Mouse (Mus musculus) liver, embryonic 11.5 days (tissue): ENCODE results near the gene Gpr82. TPM values are rescaled to one million over a fixed set of nuclear protein-coding genes. Genes with fewer than 3 reads are reported as not detected.

Source experiments
- ATAC-seq: fragments of 200-750 bp; cut with Nextera tagmentation; replicated peaks from 2 replicates; pipeline ENCODE4 v1.8.0; 2017; ENCODE audit warnings: moderate number of reproducible peaks, mild to moderate bottlenecking, moderate TSS enrichment, moderate library complexity; ENCODE audit not compliant: low FRiP score
- DNase-seq: peaks from one replicate; pipeline ENCODE4 v3.0.0-alpha.2; 2017; ENCODE audit warnings: low spot score
- H3K27ac ChIP-seq: fragments of 300-500 bp; sonication (generic); 2 replicates; pipeline ENCODE4 v1.5.1; 2014; ENCODE audit warnings: mild to moderate bottlenecking, low read depth, low read length, control low read depth
- H3K27me3 ChIP-seq: fragments of 300-500 bp; sonication (generic); replicated peaks from 2 replicates; pipeline ENCODE4 v1.6.1; 2014; ENCODE audit warnings: low read length, mixed read lengths; ENCODE audit not compliant: control insufficient read depth, insufficient read depth
- H3K36me3 ChIP-seq: fragments of 300-500 bp; sonication (generic); 2 replicates; pipeline ENCODE4 v1.6.1; 2014; ENCODE audit warnings: mild to moderate bottlenecking, low read length, moderate library complexity, mixed read lengths; ENCODE audit not compliant: control insufficient read depth, insufficient read depth
- H3K4me1 ChIP-seq: fragments of 300-500 bp; sonication (generic); replicated peaks from 2 replicates; pipeline ENCODE4 v1.6.1; 2014; ENCODE audit warnings: low read length, mixed read lengths; ENCODE audit not compliant: control insufficient read depth, insufficient read depth
- H3K4me2 ChIP-seq: fragments of 300-500 bp; sonication (generic); 2 replicates; pipeline ENCODE4 v1.6.1; 2014; ENCODE audit warnings: mild to moderate bottlenecking, control low read depth, moderate library complexity
- H3K4me3 ChIP-seq: fragments of 300-500 bp; sonication (generic); 2 replicates; pipeline ENCODE4 v1.5.1; 2014; ENCODE audit warnings: low read depth, low read length, control low read depth
- H3K9ac ChIP-seq: fragments of 300-500 bp; sonication (generic); 2 replicates; pipeline ENCODE4 v1.6.1; 2014; ENCODE audit warnings: low read depth, low read length, control low read depth
- H3K9me3 ChIP-seq: fragments of 300-500 bp; sonication (generic); 2 replicates; pipeline ENCODE4 v1.6.1; 2016; ENCODE audit warnings: low read length, inconsistent platforms, mixed read lengths; ENCODE audit not compliant: control insufficient read depth
- WGBS: fragments of 180-500 bp; shearing (Covaris S2); extraction: QIAGEN DNeasy Blood & Tissue Kit; methylation state at CpG from one replicate; pipeline ENCODE4 v1.1.7; 2014; 5-methylcytosine and 5-hydroxymethylcytosine counted together
- polyA plus RNA-seq: library from polyadenylated mRNA; unstranded; fragments of >200 nt; fragmentation: Nextera tagmentation; extraction: Ambion mirVana; gene quantifications from 2 replicates; pipeline ENCODE4 v1.2.1, GENCODE M21; 2014

Gene Gpr82
- polyA plus RNA-seq, result 0.49 TPM in 1 of 2 replicates, not detected in the other

DNA sequence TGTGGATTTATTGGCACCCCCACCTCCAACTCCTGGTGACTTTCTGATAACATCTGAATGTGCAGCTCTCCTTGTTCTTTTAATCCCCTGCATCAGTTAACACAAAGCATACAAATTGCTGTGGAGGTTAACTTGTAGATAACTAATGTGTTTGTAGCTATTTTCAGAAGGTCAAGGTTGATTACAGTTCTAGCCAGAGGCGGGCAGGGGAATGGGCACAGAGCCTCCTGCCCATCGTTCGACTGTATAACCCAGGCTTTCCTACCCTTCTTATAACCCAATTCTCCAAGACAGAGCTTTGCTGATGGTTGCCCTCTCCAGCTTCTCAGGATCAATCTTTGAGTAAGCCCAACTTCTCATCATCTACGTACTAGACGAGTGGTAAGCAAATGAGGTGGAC, at the start of gene Gpr82:
Gene Gpr82, plus strand, starts transcription at position 301 of the 400 bp plus-strand sequence.
- DNase-seq (no peak), ATAC-seq (no peak)
- Histone ChIP-seq H3K4me2 (no peak within 1 kb of the TSS), H3K27me3 (no peaks in the 10 kb centered on the region), H3K9me3 (no peaks in the 10 kb centered on the region), H3K9ac (no peak within 1 kb of the TSS), H3K4me3 (no peak within 1 kb of the TSS), H3K27ac (no peak within 1 kb of the TSS), H3K36me3 (no peaks in the 10 kb centered on the region), H3K4me1 (no peaks in the 10 kb centered on the region)
- 87% methylated on average over 5 of the region's 5 CpGs for WGBS

DNA sequence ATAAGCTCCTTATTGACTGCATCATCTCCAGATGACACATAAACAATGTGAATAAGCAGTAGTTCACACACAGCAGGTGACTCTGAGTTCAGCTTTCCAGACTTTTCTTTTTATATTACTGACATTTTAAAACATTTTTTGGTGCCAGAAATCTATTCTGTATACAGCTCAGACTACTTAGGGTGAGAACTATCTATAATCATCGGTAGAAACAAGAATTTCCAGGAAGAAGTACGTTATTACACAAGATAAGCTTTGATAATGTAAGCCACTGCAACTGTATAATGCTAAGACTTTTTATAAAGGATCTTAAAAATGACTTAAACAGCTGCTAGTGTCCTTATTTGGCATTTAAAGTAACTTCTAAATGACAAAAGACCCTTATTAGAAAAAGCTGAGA, 49.0 kb upstream of the Gpr82 start:
- Histone ChIP-seq H3K4me3 (no peak overlapping the region), H3K9me3 (no peaks in the 10 kb centered on the region), H3K9ac (no peak overlapping the region), H3K27me3 (no peaks in the 10 kb centered on the region), H3K4me1 (no peaks in the 10 kb centered on the region), H3K36me3 (no peaks in the 10 kb centered on the region), H3K4me2 (no peak overlapping the region), H3K27ac (no peak overlapping the region)
- no peak for DNase-seq
- ATAC-seq, result no peak
- 51% methylated on average over 2 of the region's 2 CpGs for WGBS

DNA sequence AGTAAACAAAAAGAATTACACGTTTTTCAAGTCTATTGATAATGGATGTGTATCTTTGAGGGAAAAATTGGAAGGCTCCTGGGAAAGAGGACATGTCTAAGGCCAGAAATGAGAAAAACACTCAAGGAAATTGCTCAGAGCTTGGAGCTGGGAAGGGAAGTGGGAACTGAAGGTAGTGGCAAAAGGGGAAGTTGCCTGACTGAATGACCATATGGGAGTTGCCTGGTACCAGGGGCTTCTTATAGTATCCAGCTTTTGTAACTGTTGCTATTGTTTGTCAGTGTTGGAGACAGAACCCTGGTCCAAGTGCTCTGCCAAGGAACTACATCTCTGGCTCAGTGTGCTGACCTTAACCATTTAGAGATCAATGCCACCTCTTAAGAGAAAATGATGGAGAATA, 44.4 kb upstream of the Gpr82 start:
- H3K4me2 ChIP-seq, result no peak overlapping the region
- H3K4me3 ChIP-seq, result no peak overlapping the region
- H3K27me3 ChIP-seq, result no peaks in the 10 kb centered on the region
- WGBS, result 38% methylated on average over 1 of the region's 1 CpGs
- ATAC-seq, result no peak
- H3K27ac ChIP-seq, result no peak overlapping the region
- no peaks in the 10 kb centered on the region for H3K9me3 ChIP-seq
- H3K36me3 ChIP-seq, result no peaks in the 10 kb centered on the region
- H3K9ac ChIP-seq, result no peak overlapping the region
- no peak for DNase-seq
- H3K4me1 ChIP-seq, result no peaks in the 10 kb centered on the region

DNA sequence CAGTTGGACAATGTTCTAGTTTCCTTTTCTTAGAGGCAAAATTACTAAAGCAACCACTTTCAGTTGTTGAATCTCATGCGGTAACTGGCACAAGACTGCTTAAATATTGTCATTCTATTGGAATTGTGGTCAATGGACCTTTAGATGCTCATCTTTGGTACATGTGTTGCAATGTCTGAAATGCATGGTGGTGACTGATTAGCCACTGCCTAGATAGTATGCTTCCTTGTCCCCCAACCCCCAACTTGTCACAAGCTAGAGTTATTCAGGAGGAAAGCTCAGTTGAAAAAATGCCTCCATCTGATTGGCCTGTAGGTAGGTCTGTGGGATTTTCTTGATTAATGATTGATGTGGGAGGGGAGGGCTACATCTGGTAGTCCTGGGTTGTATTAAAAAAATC, 43.9 kb upstream of the Gpr82 start:
- 73% methylated on average over 1 of the region's 1 CpGs for WGBS

DNA sequence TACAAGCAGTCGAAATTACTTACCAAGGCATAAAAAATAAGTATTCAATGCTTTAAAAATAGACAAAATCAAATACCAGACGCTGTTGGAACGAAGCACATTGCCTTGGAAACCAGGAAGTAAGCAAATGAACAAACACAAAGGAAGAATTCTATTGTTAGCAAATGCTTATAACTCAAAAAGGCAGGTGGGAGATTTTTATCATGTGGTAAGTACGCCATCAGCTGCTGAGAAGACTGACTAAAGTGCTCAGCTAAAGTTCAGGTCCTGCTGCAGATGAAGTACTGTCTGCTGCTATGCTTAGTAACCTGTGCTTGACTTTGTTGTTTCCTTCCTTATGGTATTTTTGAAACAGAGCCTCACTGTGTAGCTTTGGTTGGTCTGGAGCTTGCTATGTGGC, 42.7 kb upstream of the Gpr82 start:
- ATAC-seq, result no peak
- DNase-seq, result no peak
- H3K4me1 ChIP-seq, result no peaks in the 10 kb centered on the region
- no peak overlapping the region for H3K4me2 ChIP-seq
- H3K4me3 ChIP-seq, result no peak overlapping the region
- H3K27ac ChIP-seq, result no peak overlapping the region
- no peaks in the 10 kb centered on the region for H3K27me3 ChIP-seq
- H3K36me3 ChIP-seq, result no peaks in the 10 kb centered on the region
- no peaks in the 10 kb centered on the region for H3K9me3 ChIP-seq
- no peak overlapping the region for H3K9ac ChIP-seq
- 73% methylated on average over 4 of the region's 4 CpGs for WGBS

More for the DNA sequence above, 43.9 kb upstream of the Gpr82 start:
- Histone ChIP-seq H3K4me3 (no peak overlapping the region), H3K27me3 (no peaks in the 10 kb centered on the region), H3K36me3 (no peaks in the 10 kb centered on the region), H3K4me2 (no peak overlapping the region), H3K9ac (no peak overlapping the region), H3K9me3 (no peaks in the 10 kb centered on the region), H3K4me1 (no peaks in the 10 kb centered on the region), H3K27ac (no peak overlapping the region)
- ATAC-seq (no peak), DNase-seq (no peak)

DNA sequence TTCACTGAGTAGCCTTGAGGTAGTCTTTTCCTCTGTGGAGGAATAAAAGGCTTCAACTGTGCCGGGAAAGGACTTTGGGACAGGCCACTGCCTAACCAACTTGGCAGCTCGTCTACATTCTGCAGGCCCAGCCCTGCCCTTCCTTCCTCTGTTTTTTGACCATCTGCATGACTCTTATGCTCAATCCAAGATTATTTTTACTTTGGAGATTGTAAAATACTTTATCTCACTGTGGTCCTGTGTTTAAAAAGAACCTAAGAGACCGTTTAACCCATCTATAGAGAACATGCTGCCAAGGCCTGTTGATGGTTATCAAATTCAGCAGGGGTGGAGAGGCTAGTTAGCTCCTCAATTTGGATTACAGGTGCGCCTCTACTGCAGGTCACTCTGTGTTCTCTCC, 39.7 kb upstream of the Gpr82 start:
- Histone ChIP-seq H3K9ac (no peak overlapping the region), H3K27me3 (no peaks in the 10 kb centered on the region), H3K4me1 (no peaks in the 10 kb centered on the region), H3K36me3 (no peaks in the 10 kb centered on the region), H3K27ac (no peak overlapping the region), H3K9me3 (no peaks in the 10 kb centered on the region), H3K4me2 (no peak overlapping the region), H3K4me3 (no peak overlapping the region)
- ATAC-seq (no peak), DNase-seq (no peak)
- 75% methylated on average over 4 of the region's 4 CpGs for WGBS

DNA sequence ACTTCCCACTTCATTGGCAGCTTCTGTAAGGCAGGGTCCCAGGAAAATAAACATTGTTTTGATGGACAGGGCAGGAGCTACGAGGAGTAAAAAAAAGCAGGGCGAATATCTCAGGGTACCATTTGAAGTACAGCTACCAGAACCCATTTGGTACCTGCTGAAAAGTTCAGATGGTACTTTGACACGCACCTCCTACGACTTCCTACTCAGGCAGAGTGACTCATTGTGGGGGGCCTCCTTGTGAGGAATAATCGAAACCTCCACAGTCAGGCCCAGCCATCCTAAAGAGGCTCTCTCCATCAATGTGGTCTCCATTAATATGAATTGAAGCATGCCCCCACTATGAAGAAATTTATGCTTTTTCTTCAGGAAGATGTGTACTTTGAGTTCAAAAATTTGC, 38.5 kb upstream of the Gpr82 start:
- Histone ChIP-seq H3K4me1 (no peaks in the 10 kb centered on the region), H3K4me2 (no peak overlapping the region), H3K27ac (no peak overlapping the region), H3K27me3 (no peaks in the 10 kb centered on the region), H3K9ac (no peak overlapping the region), H3K36me3 (no peaks in the 10 kb centered on the region), H3K4me3 (no peak overlapping the region), H3K9me3 (no peaks in the 10 kb centered on the region)
- DNase-seq, result no peak
- no peak for ATAC-seq
- WGBS, result 76% methylated on average over 5 of the region's 5 CpGs

DNA sequence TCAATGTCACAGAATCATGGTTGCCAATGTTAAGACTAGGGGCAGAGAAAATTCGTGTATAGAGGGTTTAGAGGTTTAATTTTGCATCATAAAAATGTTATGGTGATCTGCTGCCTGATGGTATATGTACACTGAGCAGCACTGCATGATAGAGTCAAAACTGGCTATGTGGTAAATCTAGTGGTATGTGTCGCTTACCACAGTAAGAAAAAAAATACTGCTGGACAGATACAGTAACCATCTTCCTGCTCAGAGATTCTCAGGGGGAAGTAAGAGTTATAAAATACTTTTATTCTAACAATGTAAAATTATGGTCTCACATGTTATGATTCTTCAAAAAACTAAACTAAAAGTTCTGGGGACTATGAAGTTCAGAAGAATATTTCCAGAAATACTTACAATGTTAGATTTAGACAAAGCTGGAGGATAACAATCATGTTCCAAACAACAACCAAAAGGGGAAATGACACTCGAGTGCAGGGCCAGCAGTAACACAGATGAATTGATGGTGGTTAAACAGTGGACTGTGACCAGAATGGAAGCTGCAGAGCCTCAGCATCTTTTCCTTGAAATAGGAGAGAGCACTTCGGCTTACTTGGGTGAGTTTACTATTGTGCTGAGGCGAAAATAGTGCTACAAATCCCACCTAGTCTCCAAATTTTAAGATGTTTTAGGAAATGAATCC, 29.4 kb upstream of the Gpr82 start, which contains the start of gene Gpr34:
Gene Gpr34, plus strand, starts transcription at position 491 of the 685 bp plus-strand sequence.
- no peak within 1 kb of the TSS for H3K4me3 ChIP-seq
- no peak within 1 kb of the TSS for H3K9ac ChIP-seq
- H3K36me3 ChIP-seq, result no peaks in the 10 kb centered on the region
- H3K4me2 ChIP-seq, result no peak within 1 kb of the TSS
- no peaks in the 10 kb centered on the region; the same call in 1 of the 2 replicates for H3K27me3 ChIP-seq
- no peak for DNase-seq
- H3K27ac ChIP-seq, result no peak within 1 kb of the TSS
- ATAC-seq, result no peak
- H3K4me1 ChIP-seq, result no peaks in the 10 kb centered on the region
- 52% methylated on average over 5 of the region's 5 CpGs for WGBS
- H3K9me3 ChIP-seq, result no peaks in the 10 kb centered on the region

DNA sequence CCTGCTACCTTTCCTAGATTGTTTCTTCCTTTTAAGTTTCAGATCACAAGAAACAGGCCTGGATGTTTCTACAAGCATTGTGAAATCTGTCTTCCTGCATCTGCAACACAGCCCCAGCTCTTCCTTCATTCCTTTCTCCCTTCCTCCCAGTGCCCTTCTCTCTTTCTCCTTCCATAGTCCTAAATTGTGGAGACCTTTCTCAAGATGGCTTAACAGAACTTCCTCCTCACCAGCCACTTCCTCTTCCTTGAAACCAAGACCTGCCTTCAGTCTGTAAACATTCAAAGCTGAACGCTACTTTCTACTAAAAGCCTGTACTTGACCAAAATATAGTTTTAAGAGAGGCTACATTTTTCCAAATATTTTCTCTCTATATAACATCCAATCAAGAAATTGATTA, 24.8 kb upstream of the Gpr82 start:
- H3K9ac ChIP-seq, result no peak overlapping the region
- no peaks in the 10 kb centered on the region for H3K9me3 ChIP-seq
- H3K4me2 ChIP-seq, result no peak overlapping the region
- H3K4me3 ChIP-seq, result no peak overlapping the region
- no peak overlapping the region for H3K27ac ChIP-seq
- H3K36me3 ChIP-seq, result no peaks in the 10 kb centered on the region
- ATAC-seq (no peak), DNase-seq (no peak)
- 81% methylated on average over 1 of the region's 1 CpGs for WGBS
- no peaks in the 10 kb centered on the region for H3K4me1 ChIP-seq
- no peaks in the 10 kb centered on the region for H3K27me3 ChIP-seq
